ENCODE assay signal across 8 mouse cellular contexts in the genomic region with DNA sequence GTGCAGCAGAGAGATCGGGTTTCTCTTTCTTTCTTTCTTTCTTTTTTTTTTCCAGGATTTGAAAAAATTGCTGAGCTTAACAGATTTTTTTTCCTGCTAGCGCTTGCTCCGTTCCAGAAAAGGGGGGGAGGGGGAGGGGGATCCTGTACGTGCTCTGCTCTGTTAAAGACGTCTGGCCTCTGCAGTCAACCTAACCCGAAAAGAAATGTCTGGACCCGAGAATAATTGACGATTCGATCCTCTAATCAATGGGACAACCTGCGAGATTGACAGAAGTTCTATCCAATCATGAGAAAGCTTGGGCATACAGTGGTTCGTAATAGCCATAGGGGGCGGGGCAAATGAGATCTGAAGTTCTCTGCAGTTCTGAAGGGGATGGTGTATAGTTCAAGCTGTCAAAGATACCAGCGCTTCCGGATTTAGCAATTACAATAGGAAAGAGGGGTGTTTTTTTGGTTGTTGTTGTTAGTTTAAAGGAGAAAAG. TPM values are rescaled to one million over a fixed set of nuclear protein-coding genes. Genes with fewer than 3 reads are reported as not detected.
DNase-seq lines count a peak whose midpoint lies in the region; ATAC-seq and TF ChIP-seq lines count a peak whose summit lies in the region.

No protein-coding gene starts in this region.

- peaks cover 10% of the 10 kb centered on the region for H3K4me1 ChIP-seq in forebrain, embryonic 11.5 days (replicated peaks; ENCODE audit: control insufficient read depth, insufficient read depth, low read length)
- H3K4me1 ChIP-seq in heart, embryonic 16.5 days (ENCODE audit: control insufficient read depth, insufficient read depth, low read length) = peaks cover 23% of the 10 kb centered on the region
- H3K4me1 ChIP-seq in liver, embryonic 14.5 days (replicated peaks; ENCODE audit: control insufficient read depth in 2 of 2, insufficient read depth in 2 of 2, low read length in 1 of 2) = peaks cover 0 to 1% of the 10 kb centered on the region in 2 experiments; a peak in 1 of 4 replicates
- H3K4me1 ChIP-seq in stomach, embryonic 15.5 days = peaks cover 13% of the 10 kb centered on the region; the same call in 1 of the 2 replicates

- peaks cover 4% of the 10 kb centered on the region; the same call in 1 of the 2 replicates for H3K27me3 ChIP-seq in forebrain, embryonic 11.5 days (ENCODE audit: control insufficient read depth, insufficient read depth, low read length)
- H3K27me3 ChIP-seq in heart, embryonic 16.5 days (ENCODE audit: control insufficient read depth, insufficient read depth, low read length) = no peaks in the 10 kb centered on the region
- H3K27me3 ChIP-seq in liver, embryonic 14.5 days (ENCODE audit: control insufficient read depth, insufficient read depth, low read length) = peaks cover 45% of the 10 kb centered on the region
- no peaks in the 10 kb centered on the region for H3K27me3 ChIP-seq in stomach, embryonic 15.5 days (replicated peaks)

- peak; percentile 72 for ATAC-seq in forebrain, embryonic 11.5 days (replicated peaks; ENCODE audit: low FRiP score)
- ATAC-seq in heart, embryonic 16.5 days (replicated peaks; ENCODE audit: extremely low read depth, insufficient read depth, low FRiP score) = peak; percentile 61
- ATAC-seq in liver, embryonic 14.5 days (ENCODE audit: insufficient read depth) = peak; percentile 66
- ATAC-seq in stomach, embryonic 15.5 days (ENCODE audit: insufficient read depth, low FRiP score, low read depth) = peak; percentile 81

- H3K4me3 ChIP-seq in forebrain, embryonic 11.5 days (ENCODE audit: low read depth, low read length) = peak overlapping the region; percentile 38
- H3K4me3 ChIP-seq in heart, embryonic 16.5 days (ENCODE audit: low read length) = peak overlapping the region; percentile 73
- H3K4me3 ChIP-seq in liver, embryonic 14.5 days (ENCODE audit: insufficient read depth in 1 of 2, low read depth in 2 of 2, low read length in 2 of 2) = peak overlapping the region; percentile 13 to 56
- H3K4me3 ChIP-seq in stomach, embryonic 15.5 days (replicated peaks) = peak overlapping the region; percentile 50

- H3K4me2 ChIP-seq in forebrain, embryonic 11.5 days (ENCODE audit: low read depth, low read length, severe bottlenecking) = peak overlapping the region; percentile 75
- H3K4me2 ChIP-seq in heart, embryonic 16.5 days (ENCODE audit: low read depth, low read length) = peak overlapping the region; percentile 95
- H3K4me2 ChIP-seq in liver, embryonic 14.5 days (ENCODE audit: low read depth) = peak overlapping the region; percentile 65
- H3K4me2 ChIP-seq in stomach, embryonic 15.5 days = peak overlapping the region; percentile 53

- H3K27ac ChIP-seq in forebrain, embryonic 11.5 days (ENCODE audit: low read depth, low read length) = peak overlapping the region; percentile 86; the same call in 1 of the 2 replicates
- H3K27ac ChIP-seq in heart, embryonic 16.5 days (ENCODE audit: low read length) = peak overlapping the region; percentile 96
- no peak overlapping the region for H3K27ac ChIP-seq in liver, embryonic 14.5 days
- H3K27ac ChIP-seq in stomach, embryonic 15.5 days = peak overlapping the region; percentile 97

- no peak overlapping the region; the same call in 1 of the 2 replicates for H3K9ac ChIP-seq in forebrain, embryonic 11.5 days (ENCODE audit: low read length)
- peak overlapping the region; percentile 80 for H3K9ac ChIP-seq in heart, embryonic 16.5 days (ENCODE audit: low read length)
- H3K9ac ChIP-seq in liver, embryonic 14.5 days (replicated peaks) = no peak overlapping the region
- peak overlapping the region; percentile 9; the same call in 1 of the 2 replicates for H3K9ac ChIP-seq in stomach, embryonic 15.5 days

- peak; percentile 99 for DNase-seq in ES-CJ7 (ENCODE audit: low read depth, low spot score)
- DNase-seq in c-Kit-positive CD71-positive TER-119-positive erythroid progenitor cells, embryonic 14.5 days (ENCODE audit: low spot score) = peak; percentile 95
- peak; percentile 84 for DNase-seq in forebrain, embryonic 11.5 days (ENCODE audit: low spot score)
- DNase-seq in kidney, postnatal 25 days = peak; percentile 94 to 96
- peak; percentile 90 to 94 (median 91) for DNase-seq in liver, embryonic 14.5 days (ENCODE audit: low read depth in 3 of 3, low spot score in 3 of 3)
- DNase-seq in neural tube, embryonic 10.5 days (ENCODE audit: extremely low spot score, low spot score) = peak; percentile 78

- H3K36me3 ChIP-seq in forebrain, embryonic 11.5 days (ENCODE audit: control insufficient read depth, insufficient read depth, low read length) = no peaks in the 10 kb centered on the region
- no peaks in the 10 kb centered on the region for H3K36me3 ChIP-seq in heart, embryonic 16.5 days (ENCODE audit: control insufficient read depth, insufficient read depth)
- no peaks in the 10 kb centered on the region for H3K36me3 ChIP-seq in liver, embryonic 14.5 days (replicated peaks; ENCODE audit: control insufficient read depth, insufficient read depth, low read depth)
- H3K36me3 ChIP-seq in stomach, embryonic 15.5 days = no peaks in the 10 kb centered on the region

- peak; percentile 6; the same call in 1 of the 2 replicates for TF ChIP-seq EP300 in liver, embryonic 14.5 days (IDR thresholded peaks at IDR 0.05; ENCODE audit: low read depth)

- WGBS in forebrain, embryonic 11.5 days = under 1% methylated on average over 14 of the region's 14 CpGs
- under 1% methylated on average over 14 of the region's 14 CpGs for WGBS in heart, embryonic 16.5 days
- WGBS in liver, embryonic 14.5 days (ENCODE audit: insufficient replicate concordance) = 0% methylated on average over 14 of the region's 14 CpGs
- 0% methylated on average over 14 of the region's 14 CpGs for WGBS in stomach, embryonic 15.5 days

- H3K9me3 ChIP-seq in forebrain, embryonic 11.5 days (ENCODE audit: control insufficient read depth, low read length) = no peaks in the 10 kb centered on the region
- H3K9me3 ChIP-seq in heart, embryonic 16.5 days (replicated peaks; ENCODE audit: control insufficient read depth, low read length) = no peaks in the 10 kb centered on the region
- H3K9me3 ChIP-seq in liver, embryonic 14.5 days (ENCODE audit: control insufficient read depth, low read length) = no peaks in the 10 kb centered on the region
- no peaks in the 10 kb centered on the region for H3K9me3 ChIP-seq in stomach, embryonic 15.5 days

- TF ChIP-seq CTCF in liver, embryonic 14.5 days (IDR thresholded peaks at IDR 0.05; ENCODE audit: low read depth) = no peak

RNA-seq across cellular contexts. Expression of a gene that starts 0.6 kb away (rescaled TPM):
- 39.5 and 45.4 TPM in 2 replicates for polyA plus RNA-seq in forebrain, embryonic 11.5 days (2014; fragmentation: Nextera tagmentation; extraction: Ambion mirVana)
- polyA plus RNA-seq in heart, embryonic 16.5 days (2015; fragmentation: Nextera tagmentation; extraction: Ambion mirVana) = 37.3 and 42.0 TPM in 2 replicates
- 1.0 and 1.5 TPM in 2 replicates for polyA plus RNA-seq in liver, embryonic 14.5 days (2012; rRNA removed)
- polyA plus RNA-seq in liver, embryonic 14.5 days (2014; fragmentation: Nextera tagmentation; extraction: Ambion mirVana) = 2.5 and 2.6 TPM in 2 replicates
- polyA plus RNA-seq in stomach, embryonic 15.5 days (2015; fragmentation: Nextera tagmentation; extraction: Ambion mirVana) = 45.5 and 50.8 TPM in 2 replicates

RNA-seq across cellular contexts. Expression of a gene that starts 4.7 kb away (rescaled TPM):
- 45.7 and 46.4 TPM in 2 replicates for polyA plus RNA-seq in forebrain, embryonic 11.5 days (2014; fragmentation: Nextera tagmentation; extraction: Ambion mirVana)
- polyA plus RNA-seq in heart, embryonic 16.5 days (2015; fragmentation: Nextera tagmentation; extraction: Ambion mirVana) = 0.47 and 0.75 TPM in 2 replicates
- 0.03 TPM in 1 of 2 replicates, not detected in the other for polyA plus RNA-seq in liver, embryonic 14.5 days (2012; rRNA removed)
- not detected in 2 replicates for polyA plus RNA-seq in liver, embryonic 14.5 days (2014; fragmentation: Nextera tagmentation; extraction: Ambion mirVana)
- polyA plus RNA-seq in stomach, embryonic 15.5 days (2015; fragmentation: Nextera tagmentation; extraction: Ambion mirVana) = 2.9 and 3.7 TPM in 2 replicates

Comparison
In these comparisons a context has a peak if more than half of its experiments do, and no peak if none do; other contexts are left out.
1. H3K9ac ChIP-seq: peak in heart, embryonic 16.5 days (single experiment) and stomach, embryonic 15.5 days (single experiment); none in forebrain, embryonic 11.5 days (single experiment) and liver, embryonic 14.5 days (single experiment).
2. RNA of a gene that starts 0.6 kb away (polyA plus RNA-seq): 45.5 to 50.8 TPM in stomach, embryonic 15.5 days, 39.5 to 45.4 TPM in forebrain, embryonic 11.5 days and 37.3 to 42.0 TPM in heart, embryonic 16.5 days; 1.0 to 2.6 TPM in liver, embryonic 14.5 days; every median in the first group is over 10 times any median in the second.
3. Peak in every context shown above with its lines, with median percentiles within 50 percentile points of each other: DNase-seq, ATAC-seq, H3K4me2 ChIP-seq and H3K4me3 ChIP-seq.